Mouse (Mus musculus): ENCODE measurements at regions not wholly inside any gene's neighbourhood (a gene's known extent, or its start where the extent isn't known, plus 50 kb on each side); places are given as distances from the start of the nearest gene placed in this dataset.

DNA sequence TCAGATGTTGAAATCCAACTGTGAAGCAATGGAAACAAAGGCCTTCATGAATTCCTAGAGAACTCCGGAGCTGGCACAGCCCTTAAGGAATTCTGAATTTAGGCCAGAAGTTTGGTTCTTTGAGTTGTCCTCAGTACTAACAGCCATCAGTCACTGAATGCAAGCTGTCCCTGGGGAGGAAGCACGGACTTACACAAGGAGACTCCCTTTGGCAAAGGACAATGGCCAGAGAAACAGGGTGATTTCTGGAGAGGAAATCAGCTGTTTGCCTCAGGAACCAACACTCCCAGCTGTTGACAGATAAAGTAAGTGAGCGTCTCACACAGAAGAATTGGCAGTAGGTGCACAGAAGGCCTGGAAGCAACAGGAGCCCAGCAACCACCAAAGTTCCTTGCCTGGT, 56.8 kb upstream of the Atp2b1 start:
- no peak for TF ChIP-seq ZC3H11A (IDR thresholded peaks at IDR 0.05; ENCODE audit: borderline replicate concordance, low read depth, low read length)
- no peak for TF ChIP-seq HCFC1 (IDR thresholded peaks at IDR 0.05; ENCODE audit: borderline replicate concordance, insufficient read depth, low read length)
- no peak for TF ChIP-seq MAFK (IDR thresholded peaks at IDR 0.05; ENCODE audit: insufficient read depth, low read depth, low read length)
- TF ChIP-seq CHD2 (IDR thresholded peaks at IDR 0.05; ENCODE audit: low read depth, low read length) = no peak
